Mouse (Mus musculus) myocyte (in vitro differentiated cells): ENCODE results near the gene Cfap99. TPM values are rescaled to one million over a fixed set of nuclear protein-coding genes. Genes with fewer than 3 reads are reported as not detected.

Experiments used
- H3K27me3 ChIP-seq: one replicate; pipeline ENCODE4 v1.6.1; 2011; ENCODE audit not compliant: control insufficient read depth, insufficient read depth, insufficient read length
- H3K36me3 ChIP-seq: one replicate; pipeline ENCODE4 v1.6.1; 2011; ENCODE audit not compliant: control insufficient read depth, insufficient read depth
- H3K4me2 ChIP-seq: one replicate; pipeline ENCODE4 v1.6.1; 2011; ENCODE audit warnings: low read depth, control low read depth
- H3K4me3 ChIP-seq: one replicate; pipeline ENCODE4 v1.5.1; 2011; ENCODE audit warnings: mild to moderate bottlenecking, control low read depth, moderate library complexity
- H3K79me2 ChIP-seq: one replicate; pipeline ENCODE4 v1.6.1; 2011; ENCODE audit not compliant: control insufficient read depth, insufficient read depth
- H3ac ChIP-seq: one replicate; pipeline ENCODE4 v1.6.1; 2011; ENCODE audit not compliant: control insufficient read depth, insufficient read length
- CEBPB ChIP-seq: IDR thresholded peaks from 2 replicates; pipeline ENCODE4 v1.6.1; 2011; ENCODE audit warnings: mild to moderate bottlenecking, moderate library complexity; ENCODE audit not compliant: poor library complexity, insufficient read depth, severe bottlenecking
- E2F4 ChIP-seq: IDR thresholded peaks from one replicate; pipeline ENCODE4 v1.6.1; 2011; ENCODE audit warnings: mild to moderate bottlenecking, control low read depth, moderate library complexity; ENCODE audit not compliant: insufficient read depth
- MAX ChIP-seq: IDR thresholded peaks from one replicate; pipeline ENCODE4 v1.6.1; 2011; ENCODE audit warnings: low read depth, mild to moderate bottlenecking, control low read depth
- MYOD1 ChIP-seq, 3 experiments: IDR thresholded peaks; one replicate each; pipeline ENCODE4 v1.6.1; 2011; ENCODE audit warnings: control low read depth in 2 of 3, low read depth in 2 of 3, mild to moderate bottlenecking in 2 of 3, moderate library complexity in 1 of 3; ENCODE audit not compliant: insufficient read length in 2 of 3, control insufficient read depth in 1 of 3
- MYOG ChIP-seq, 3 experiments: IDR thresholded peaks; one replicate each; pipeline ENCODE4 v1.6.1; 2011; ENCODE audit warnings: control low read depth in 2 of 3, low read depth in 2 of 3, mild to moderate bottlenecking in 2 of 3; ENCODE audit not compliant: insufficient read length in 2 of 3, control insufficient read depth in 1 of 3, insufficient read depth in 1 of 3
- POLR2A ChIP-seq: IDR thresholded peaks from one replicate; pipeline ENCODE4 v1.6.1; 2011; ENCODE audit warnings: low read depth, mild to moderate bottlenecking, control low read depth, moderate library complexity; ENCODE audit not compliant: insufficient read length
- POLR2AphosphoS2 ChIP-seq: IDR thresholded peaks from one replicate; pipeline ENCODE4 v1.6.1; 2011; ENCODE audit warnings: low read depth, control low read depth; ENCODE audit not compliant: insufficient read length
- REST ChIP-seq: IDR thresholded peaks from one replicate; pipeline ENCODE4 v1.6.1; 2011; ENCODE audit warnings: mild to moderate bottlenecking, control low read depth, moderate library complexity; ENCODE audit not compliant: insufficient read depth, insufficient read length
- SRF ChIP-seq: IDR thresholded peaks from one replicate; pipeline ENCODE4 v1.6.1; 2011; ENCODE audit warnings: low read depth; ENCODE audit not compliant: control insufficient read depth, insufficient read length
- TCF12 ChIP-seq: IDR thresholded peaks from one replicate; pipeline ENCODE4 v1.6.1; 2011; ENCODE audit warnings: mild to moderate bottlenecking, control low read depth; ENCODE audit not compliant: poor library complexity, insufficient read depth, severe bottlenecking
- TCF3 ChIP-seq: IDR thresholded peaks from one replicate; pipeline ENCODE4 v1.6.1; 2011; ENCODE audit warnings: low read depth, control low read depth; ENCODE audit not compliant: insufficient read length
- USF1 ChIP-seq: IDR thresholded peaks from one replicate; pipeline ENCODE4 v1.6.1; 2011; ENCODE audit warnings: low read depth, mild to moderate bottlenecking, control low read depth, moderate library complexity
- polyA plus RNA-seq: library from polyadenylated mRNA; unstranded; fragments of >200 nt; fragmentation: generic; extraction: Trizol; gene quantifications from one replicate; pipeline ENCODE4 v1.2.1, GENCODE M21; 2012; ENCODE audit warnings: missing spikeins

Cfap99 gene
- polyA plus RNA-seq, 1 experiment: 0.02 TPM

DNA sequence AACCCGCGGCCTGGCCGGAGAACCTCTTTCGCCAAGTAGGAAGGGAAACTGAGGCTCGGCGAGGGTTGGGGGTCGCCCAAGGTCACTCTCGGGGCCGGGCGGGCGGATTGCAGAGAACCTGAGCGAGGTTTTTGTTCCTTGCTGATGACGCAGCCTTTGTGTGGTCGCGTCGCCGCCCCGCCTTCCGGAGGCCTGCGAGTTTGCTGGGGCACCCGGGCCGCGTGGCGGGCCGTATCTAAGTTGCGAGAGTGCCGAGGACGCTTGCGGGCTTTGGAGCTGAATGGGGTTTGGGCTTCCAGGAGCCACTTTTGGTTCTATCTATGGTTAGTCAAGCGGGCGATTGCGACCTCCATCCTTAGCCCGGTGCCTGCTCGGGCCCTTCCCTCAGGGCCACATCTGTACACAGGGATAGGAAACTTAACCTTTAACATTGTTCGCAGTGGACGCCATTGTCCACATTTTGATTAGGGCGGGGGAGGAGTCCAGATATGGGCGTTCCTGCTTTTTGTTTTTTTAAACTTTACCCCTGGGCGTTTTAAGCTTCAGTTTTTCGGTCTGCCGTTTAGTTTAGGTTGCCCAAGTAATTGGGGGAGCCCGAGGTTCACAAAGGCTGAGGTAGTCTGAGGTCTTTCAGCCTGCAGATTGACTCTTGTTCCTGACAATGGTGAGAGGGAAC lies 48.5 kb downstream of the Cfap99 start:
- Histone ChIP-seq H3K36me3 (no peaks in the 10 kb centered on the region), H3K4me3 (peak overlapping the region; percentile 97), H3K4me2 (peak overlapping the region; percentile 92), H3ac (peak overlapping the region; percentile 82), H3K27me3 (no peaks in the 10 kb centered on the region), H3K79me2 (peaks cover 55% of the 10 kb centered on the region)
- no peak for TF ChIP-seq TCF12
- no peak for TF ChIP-seq MYOD1 (IDR thresholded peaks at IDR 0.05; ENCODE audit: control insufficient read depth in 1 of 3, insufficient read length in 2 of 3, low read depth in 2 of 3)
- no peak for TF ChIP-seq POLR2A
- no peak for TF ChIP-seq POLR2AphosphoS2
- no peak for TF ChIP-seq E2F4
- TF ChIP-seq CEBPB: no peak
- TF ChIP-seq TCF3: no peak
- TF ChIP-seq REST: no peak
- TF ChIP-seq USF1: no peak
- no peak for TF ChIP-seq MAX
- no peak for TF ChIP-seq SRF
- no peak for TF ChIP-seq MYOG (IDR thresholded peaks at IDR 0.05; ENCODE audit: control insufficient read depth in 1 of 3, insufficient read depth in 1 of 3, insufficient read length in 2 of 3, low read depth in 2 of 3)

DNA sequence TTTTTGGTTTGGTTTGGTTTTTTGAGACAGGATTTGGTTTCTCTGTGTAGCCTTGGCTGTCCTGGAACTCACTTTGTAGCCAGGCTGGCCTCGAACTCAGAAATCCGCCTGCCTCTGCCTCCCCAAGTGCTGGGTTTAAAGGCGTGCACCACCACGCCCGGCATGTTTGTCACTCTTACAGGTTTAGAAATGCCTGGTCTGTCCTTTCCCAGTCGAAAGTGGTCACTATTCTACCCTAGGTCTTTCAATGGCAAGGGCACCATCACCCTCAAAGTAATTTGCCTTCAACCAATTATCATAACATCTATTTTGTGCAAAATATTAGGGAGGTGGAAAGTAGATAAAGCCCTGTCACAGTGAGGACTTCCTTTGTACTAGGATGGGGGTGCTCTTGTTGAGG lies 51.8 kb downstream of the Cfap99 start:
- H3K79me2 ChIP-seq: peaks cover 88% of the 10 kb centered on the region
- no peak overlapping the region for H3K4me2 ChIP-seq
- H3K36me3 ChIP-seq: peaks cover 18% of the 10 kb centered on the region
- H3ac ChIP-seq: no peak overlapping the region
- TF ChIP-seq TCF3 (no peak), TCF12 (no peak), POLR2A (no peak), POLR2AphosphoS2 (no peak), CEBPB (no peak), REST (no peak), SRF (no peak), USF1 (no peak), MAX (no peak), MYOD1 (IDR thresholded peaks at IDR 0.05; ENCODE audit: control insufficient read depth in 1 of 3, insufficient read length in 2 of 3, low read depth in 2 of 3) (no peak)
- H3K4me3 ChIP-seq: no peak overlapping the region
- H3K27me3 ChIP-seq: no peaks in the 10 kb centered on the region

DNA sequence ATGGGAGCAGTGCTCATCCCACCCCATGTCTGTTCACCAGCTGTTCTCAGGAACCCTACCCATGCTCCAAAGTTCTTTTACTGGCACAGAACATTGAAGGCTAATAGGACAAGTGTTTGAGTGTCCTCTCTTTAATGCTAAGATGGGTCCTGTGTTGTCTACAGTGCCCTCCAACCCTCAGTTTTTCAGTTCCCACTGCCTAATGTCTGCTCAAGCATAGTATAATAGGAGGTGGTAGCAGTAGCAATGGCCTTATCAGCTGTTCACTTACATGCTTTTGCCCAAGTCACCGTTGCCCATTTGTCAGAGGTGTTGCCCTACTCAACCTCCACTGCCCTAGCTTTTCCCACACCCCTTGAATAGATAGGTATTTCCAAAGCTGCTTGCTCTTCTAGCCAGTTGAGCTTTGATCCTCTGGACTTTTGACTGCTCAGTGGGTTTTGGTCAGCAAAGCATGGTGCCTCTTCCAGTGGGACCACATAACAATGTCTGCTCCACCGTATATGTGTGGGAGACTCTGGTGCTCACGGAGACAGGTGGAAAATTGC lies 63.8 kb downstream of the Cfap99 start:
- Histone ChIP-seq H3K79me2 (peaks cover 11% of the 10 kb centered on the region), H3ac (no peak overlapping the region), H3K36me3 (peaks cover 84% of the 10 kb centered on the region), H3K4me2 (no peak overlapping the region), H3K4me3 (no peak overlapping the region), H3K27me3 (no peaks in the 10 kb centered on the region)
- no peak for TF ChIP-seq MYOD1 (IDR thresholded peaks at IDR 0.05; ENCODE audit: control insufficient read depth in 1 of 3, insufficient read length in 2 of 3, low read depth in 2 of 3)
- no peak for TF ChIP-seq TCF12
- no peak for TF ChIP-seq REST

DNA sequence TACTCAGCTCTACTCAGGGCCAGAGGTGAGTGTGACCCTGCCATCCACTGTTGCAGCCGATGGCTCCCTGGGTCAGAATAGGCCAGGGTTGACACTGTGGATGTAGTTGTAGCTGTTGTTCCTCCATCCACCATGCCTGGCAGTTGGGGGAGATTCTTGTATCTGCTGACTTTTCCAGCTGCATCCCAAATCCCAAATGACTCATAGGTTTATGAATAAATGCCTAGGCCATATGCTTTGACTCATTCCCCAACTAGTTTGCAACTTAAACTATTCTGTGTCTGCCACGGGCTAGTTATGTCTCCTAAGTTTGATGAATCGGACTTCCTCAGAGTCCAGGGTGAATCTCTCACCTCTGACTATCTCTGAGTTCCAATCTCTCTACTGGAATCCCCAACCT lies 71.9 kb downstream of the Cfap99 start:
- H3K4me3 ChIP-seq: no peak overlapping the region
- H3K79me2 ChIP-seq: no peaks in the 10 kb centered on the region
- no peak overlapping the region for H3K4me2 ChIP-seq
- TF ChIP-seq POLR2AphosphoS2 (no peak), E2F4 (no peak), REST (no peak), TCF3 (no peak)
- H3K36me3 ChIP-seq: peaks cover 40% of the 10 kb centered on the region
- H3K27me3 ChIP-seq: no peaks in the 10 kb centered on the region
- no peak overlapping the region for H3ac ChIP-seq

DNA sequence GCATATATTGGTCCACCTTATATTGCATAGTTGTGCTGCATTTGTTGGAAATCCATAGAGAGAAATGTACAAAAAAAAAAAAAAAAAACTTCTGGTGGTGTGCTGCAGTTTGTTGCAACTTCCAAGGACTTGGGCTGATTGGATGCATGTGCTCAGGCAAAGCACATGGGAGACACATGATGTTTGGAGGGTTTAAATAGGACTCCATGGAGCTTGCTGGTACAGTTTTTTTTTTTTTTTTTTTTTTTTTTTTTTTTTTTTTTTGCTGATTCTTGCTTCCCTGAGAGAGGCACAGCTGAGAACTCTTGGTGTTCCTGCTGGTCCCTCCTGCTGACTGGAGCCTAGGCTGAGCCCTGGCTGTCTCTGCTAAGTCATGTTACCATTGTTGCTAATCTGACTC lies 74.7 kb downstream of the Cfap99 start:
- H3K36me3 ChIP-seq: peaks cover 25% of the 10 kb centered on the region
- H3K4me2 ChIP-seq: no peak overlapping the region
- H3K4me3 ChIP-seq: no peak overlapping the region
- no peaks in the 10 kb centered on the region for H3K79me2 ChIP-seq
- H3ac ChIP-seq: no peak overlapping the region
- no peaks in the 10 kb centered on the region for H3K27me3 ChIP-seq
- TF ChIP-seq MYOG (IDR thresholded peaks at IDR 0.05; ENCODE audit: control insufficient read depth in 1 of 3, insufficient read depth in 1 of 3, insufficient read length in 2 of 3, low read depth in 2 of 3): no peak
- TF ChIP-seq SRF: no peak
- TF ChIP-seq USF1: no peak
- TF ChIP-seq POLR2AphosphoS2: no peak
- TF ChIP-seq POLR2A: no peak
